Mouse (Mus musculus) cerebellum, postnatal 10 days (tissue): Measurements from ENCODE around the gene Impdh1.

ENCODE experiments used
- DNase-seq, 2 experiments: peaks; one replicate each; pipeline ENCODE4 v3.0.0; 2021; ENCODE audit warnings: mixed read lengths in 2 of 2

Impdh1 gene

GRCm38 (mm10) chr6:29211806-29212492 is 4.2 kb downstream of the Impdh1 start:
- peak; percentile 92 to 93 for DNase-seq

GRCm38 (mm10) chr6:29211146-29211545 is 5.0 kb downstream of the Impdh1 start:
- DNase-seq = peak; percentile 77 to 80

GRCm38 (mm10) chr6:29210231-29210936 is 5.8 kb downstream of the Impdh1 start:
- DNase-seq = no peak

GRCm38 (mm10) chr6:29208178-29208577 is 8.0 kb downstream of the Impdh1 start:
- DNase-seq = no peak

GRCm38 (mm10) chr6:29207017-29207416 is 9.1 kb downstream of the Impdh1 start:
- DNase-seq = no peak

GRCm38 (mm10) chr6:29206006-29206405 is 10.2 kb downstream of the Impdh1 start:
- DNase-seq = peak in 1 of 2 experiments; percentile 11

GRCm38 (mm10) chr6:29204932-29205614 is 11.1 kb downstream of the Impdh1 start:
- peak; percentile 84 to 91 for DNase-seq

- DNase-seq = no peak
Measured at GRCm38 (mm10) chr6:29203861-29204585, 12.1 kb downstream of the Impdh1 start.

- DNase-seq = no peak
Measured at GRCm38 (mm10) chr6:29203096-29203495, 13.1 kb downstream of the Impdh1 start.

- DNase-seq = no peak
Measured at GRCm38 (mm10) chr6:29201988-29202387, 14.2 kb downstream of the Impdh1 start.

GRCm38 (mm10) chr6:29201341-29201740 is 14.8 kb downstream of the Impdh1 start:
- DNase-seq = no peak

- no peak for DNase-seq
Measured at GRCm38 (mm10) chr6:29200496-29200895, 15.7 kb downstream of the Impdh1 start.

GRCm38 (mm10) chr6:29199223-29199855 is 16.8 kb downstream of the Impdh1 start:
- DNase-seq = no peak

- peak; percentile 96 to 97 for DNase-seq
Measured at GRCm38 (mm10) chr6:29198309-29199222, 17.6 kb downstream of the Impdh1 start.

- DNase-seq = peak; percentile 41 to 53
Measured at GRCm38 (mm10) chr6:29195846-29196698, 20.1 kb downstream of the Impdh1 start.

GRCm38 (mm10) chr6:29195146-29195545 is 21.0 kb downstream of the Impdh1 start:
- DNase-seq = peak in 1 of 2 experiments; percentile 0

GRCm38 (mm10) chr6:29193961-29194750 is 22.0 kb downstream of the Impdh1 start:
- peak in 1 of 2 experiments; percentile 1 for DNase-seq

- DNase-seq = peak in 1 of 2 experiments; percentile 0
Measured at GRCm38 (mm10) chr6:29187936-29188335, 28.2 kb downstream of the Impdh1 start.

- DNase-seq = no peak
Measured at GRCm38 (mm10) chr6:29179843-29180242, 36.3 kb downstream of the Impdh1 start.
